Mouse (Mus musculus) cerebellum, postnatal 36 days (tissue): ENCODE measurements around the gene Cldn20.

Experiments used
- DNase-seq, 2 experiments: peaks; one replicate each; pipeline ENCODE4 v3.0.0; 2021 to 2022; ENCODE audit warnings: mixed read lengths in 2 of 2

The Cldn20 gene

DNA sequence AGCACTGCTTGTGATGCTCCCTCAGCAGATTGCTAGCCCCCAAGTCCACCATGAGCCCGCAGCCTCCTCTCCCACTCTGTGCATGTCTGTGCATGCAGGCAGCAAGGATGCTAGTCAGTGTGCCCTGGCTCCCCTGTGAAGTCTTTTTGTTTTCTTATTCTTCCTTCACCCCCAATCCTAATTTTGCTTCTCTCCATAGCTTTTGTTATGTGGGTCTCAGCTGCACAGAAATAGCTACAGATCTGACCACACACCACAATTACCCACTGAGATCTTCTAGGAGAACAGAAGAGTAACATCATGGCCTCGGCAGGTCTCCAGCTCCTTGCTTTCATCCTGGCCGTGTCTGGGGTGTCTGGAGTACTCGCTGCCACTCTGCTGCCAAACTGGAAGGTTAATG lies at the start of gene Cldn20:
Gene Cldn20, plus strand, starts transcription at position 301 of the 400 bp plus-strand sequence.
- no peak for DNase-seq

- DNase-seq, result no peak
These were observed 49.3 kb upstream of the Cldn20 start for GRCm38 (mm10) chr17:3483091-3483490.

DNA sequence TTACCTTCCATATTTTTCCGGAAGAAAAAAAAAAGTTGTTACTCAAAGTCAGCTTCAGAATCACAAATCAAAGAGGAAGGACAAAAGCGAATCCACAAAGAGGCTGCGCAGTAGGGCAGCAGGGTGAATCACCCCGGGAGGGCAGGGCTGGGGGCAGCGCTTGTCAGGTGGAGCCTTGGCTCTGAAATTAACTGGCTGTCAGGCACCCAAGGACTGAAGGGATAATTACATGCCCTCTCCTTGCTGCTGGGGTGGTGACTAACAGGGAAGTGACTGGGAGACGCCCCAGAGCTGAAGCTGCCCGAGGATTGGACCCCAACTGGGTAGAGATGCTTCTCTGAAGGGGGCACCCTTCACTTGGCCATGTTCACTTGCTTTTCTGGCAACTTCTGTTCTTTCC lies 46.5 kb upstream of the Cldn20 start:
- no peak for DNase-seq

DNA sequence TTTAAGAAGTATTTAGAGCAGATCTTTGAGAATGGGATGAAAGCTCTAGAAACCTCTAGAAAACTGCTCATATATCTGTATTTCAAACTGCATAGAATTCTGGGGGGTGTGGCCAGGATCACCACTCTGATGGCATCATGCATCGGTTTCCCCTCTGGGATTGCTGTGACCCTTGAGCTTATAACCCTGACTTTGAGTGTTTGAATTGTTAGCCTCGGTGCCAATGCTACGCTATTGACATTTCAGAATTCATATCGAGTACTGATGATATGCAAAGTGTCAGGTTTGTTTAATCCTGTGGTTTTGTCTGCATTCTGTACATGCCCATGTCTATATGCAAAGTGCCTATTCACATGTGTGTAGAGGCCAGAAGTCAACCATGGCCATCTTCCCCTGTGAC lies 45.1 kb upstream of the Cldn20 start:
- no peak for DNase-seq

- DNase-seq, result no peak
These were observed 44.4 kb upstream of the Cldn20 start for GRCm38 (mm10) chr17:3487721-3488601.

- no peak for DNase-seq
These were observed 42.0 kb upstream of the Cldn20 start for GRCm38 (mm10) chr17:3490216-3490895.

DNA sequence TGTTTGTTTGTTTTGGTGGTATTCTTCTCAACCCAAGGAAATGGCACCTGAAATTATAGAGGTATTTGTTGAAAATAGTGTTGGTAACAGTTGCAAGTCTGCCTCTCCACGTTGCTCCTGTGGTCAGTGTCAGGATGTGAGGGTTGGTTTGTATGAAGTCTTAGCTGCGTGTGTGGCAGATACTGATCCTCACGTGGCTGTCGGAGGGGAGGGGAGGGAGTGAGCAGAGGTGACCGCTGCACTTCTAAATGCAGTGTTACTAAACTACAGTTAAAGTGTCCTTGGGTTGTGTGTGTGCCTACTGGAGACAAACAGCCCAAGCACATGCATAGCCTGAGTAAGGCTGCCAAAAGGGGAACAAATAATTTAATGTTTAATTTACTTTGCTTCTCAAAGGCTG lies 41.3 kb upstream of the Cldn20 start:
- no peak for DNase-seq

DNA sequence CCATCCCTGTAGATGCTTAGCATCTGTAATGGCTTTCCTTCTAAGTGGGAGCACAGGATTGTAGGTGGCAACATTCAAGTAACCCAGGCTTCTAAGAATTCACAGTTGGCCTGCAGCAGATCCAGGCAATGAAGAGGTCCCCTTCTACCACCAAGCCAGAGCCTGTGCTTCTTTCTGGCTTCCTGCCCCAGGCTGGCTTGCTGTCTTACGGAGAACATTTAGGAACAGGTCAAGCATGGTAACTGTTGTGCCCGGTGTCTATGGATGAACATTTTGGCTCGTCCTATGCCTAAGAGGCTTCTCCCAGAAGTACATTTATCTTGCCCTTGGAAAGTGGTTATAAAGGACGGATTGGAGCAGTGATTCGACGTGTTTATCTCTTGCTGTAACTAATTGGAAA lies 40.7 kb upstream of the Cldn20 start:
- DNase-seq, result no peak

GRCm38 (mm10) chr17:3495576-3495975 lies 36.8 kb upstream of the Cldn20 start:
- DNase-seq, result no peak

DNA sequence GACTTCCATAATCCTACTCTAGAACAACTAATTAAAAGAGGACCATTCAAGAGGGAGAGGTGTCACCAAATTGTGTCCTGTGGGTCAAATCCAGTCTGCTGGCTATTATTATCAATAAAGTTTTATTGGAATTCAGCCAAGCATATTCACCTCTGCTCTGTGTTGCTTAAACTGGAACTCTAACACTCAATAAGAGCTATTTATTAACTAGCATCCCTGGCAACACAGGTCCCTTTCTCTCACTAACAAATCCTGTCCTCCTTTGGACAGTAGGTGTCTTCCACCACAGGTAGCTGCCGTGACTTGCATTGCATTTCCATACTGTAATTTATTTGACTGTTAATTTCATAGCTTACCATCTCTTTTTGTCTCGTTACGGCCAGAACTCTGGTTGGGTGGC lies 36.3 kb upstream of the Cldn20 start:
- no peak for DNase-seq

- DNase-seq, result no peak
These were observed 34.3 kb upstream of the Cldn20 start for GRCm38 (mm10) chr17:3498086-3498485.

- no peak for DNase-seq
These were observed 33.8 kb upstream of the Cldn20 start for GRCm38 (mm10) chr17:3498580-3498979.

GRCm38 (mm10) chr17:3499468-3499867 lies 32.9 kb upstream of the Cldn20 start:
- DNase-seq, result no peak

GRCm38 (mm10) chr17:3500076-3500475 lies 32.3 kb upstream of the Cldn20 start:
- DNase-seq, result no peak

GRCm38 (mm10) chr17:3500936-3501335 lies 31.4 kb upstream of the Cldn20 start:
- no peak for DNase-seq

GRCm38 (mm10) chr17:3505711-3506110 lies 26.6 kb upstream of the Cldn20 start:
- DNase-seq, result no peak

GRCm38 (mm10) chr17:3506508-3506907 lies 25.8 kb upstream of the Cldn20 start:
- DNase-seq, result no peak

GRCm38 (mm10) chr17:3509841-3510240 lies 22.5 kb upstream of the Cldn20 start:
- peak; percentile 53 to 61 for DNase-seq

GRCm38 (mm10) chr17:3514316-3514715 lies 18.0 kb upstream of the Cldn20 start:
- no peak for DNase-seq

GRCm38 (mm10) chr17:3515851-3516250 lies 16.5 kb upstream of the Cldn20 start:
- DNase-seq, result no peak

DNA sequence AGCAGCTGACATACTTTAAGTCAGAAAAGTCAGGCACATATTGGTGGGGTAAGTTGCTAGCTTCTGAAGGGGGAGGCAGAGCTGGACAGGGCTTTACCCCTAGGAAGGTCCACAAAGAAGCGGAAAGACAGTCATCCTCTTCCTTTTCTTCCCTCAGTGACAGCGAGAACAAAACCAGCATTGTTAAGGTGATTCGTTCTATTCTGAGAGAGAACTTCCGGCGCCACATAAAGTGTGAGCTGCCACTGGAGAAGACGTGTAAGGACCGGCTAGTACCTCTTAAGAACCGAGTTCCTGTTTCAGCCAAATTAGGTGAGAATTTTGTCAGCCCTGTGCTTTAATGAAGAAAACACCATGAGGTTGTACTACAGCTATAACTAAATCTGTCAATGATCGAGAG lies 15.9 kb upstream of the Cldn20 start:
- DNase-seq, result no peak

DNA sequence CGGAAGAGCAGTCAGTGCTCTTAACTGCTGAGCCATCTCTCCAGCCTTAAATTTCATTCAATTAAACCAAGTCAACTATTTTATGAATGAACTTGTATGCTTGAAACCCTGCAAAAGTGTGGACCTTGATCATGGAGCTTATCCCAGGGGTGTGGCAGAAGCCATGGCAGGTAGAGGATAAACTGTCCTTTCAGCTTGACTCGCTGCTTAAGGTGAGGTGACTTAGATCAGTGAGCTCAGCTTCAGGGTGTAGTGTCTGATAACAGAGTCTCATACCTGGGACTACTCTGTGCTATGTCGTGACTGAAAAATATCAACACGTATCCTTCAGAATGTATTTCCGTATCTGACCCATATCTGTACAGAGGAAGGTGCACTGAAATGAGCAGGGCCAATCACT lies 12.0 kb upstream of the Cldn20 start:
- DNase-seq, result no peak

GRCm38 (mm10) chr17:3527841-3528471 lies 4.4 kb upstream of the Cldn20 start:
- no peak for DNase-seq

DNA sequence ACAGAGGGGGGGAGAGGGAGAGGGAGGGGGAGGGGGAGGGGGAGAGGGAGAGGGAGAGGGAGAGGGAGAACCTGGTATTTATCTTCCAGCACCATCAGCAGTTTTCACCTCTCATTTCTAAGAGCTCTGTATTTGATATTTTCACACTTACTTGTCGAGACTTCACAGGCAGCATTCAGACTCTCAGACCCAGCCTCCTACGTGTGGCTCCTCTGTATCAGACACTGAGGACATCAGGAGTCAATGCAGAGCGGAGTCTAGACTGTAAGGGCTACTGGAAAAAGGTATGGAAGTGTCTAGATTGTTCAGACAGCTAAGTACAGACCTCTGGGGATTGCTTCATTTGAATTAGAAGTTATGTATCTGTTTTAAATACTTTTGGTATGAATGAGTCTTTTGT lies 2.8 kb upstream of the Cldn20 start:
- no peak for DNase-seq
